Mouse (Mus musculus): ENCODE measurements at regions not wholly inside any gene's neighbourhood (a gene's known extent, or its start where the extent isn't known, plus 50 kb on each side); places are given as distances from the start of the nearest gene placed in this dataset.
A peak's percentile ranks its signal among the peaks of the same experiment; 100 is the strongest.

DNA sequence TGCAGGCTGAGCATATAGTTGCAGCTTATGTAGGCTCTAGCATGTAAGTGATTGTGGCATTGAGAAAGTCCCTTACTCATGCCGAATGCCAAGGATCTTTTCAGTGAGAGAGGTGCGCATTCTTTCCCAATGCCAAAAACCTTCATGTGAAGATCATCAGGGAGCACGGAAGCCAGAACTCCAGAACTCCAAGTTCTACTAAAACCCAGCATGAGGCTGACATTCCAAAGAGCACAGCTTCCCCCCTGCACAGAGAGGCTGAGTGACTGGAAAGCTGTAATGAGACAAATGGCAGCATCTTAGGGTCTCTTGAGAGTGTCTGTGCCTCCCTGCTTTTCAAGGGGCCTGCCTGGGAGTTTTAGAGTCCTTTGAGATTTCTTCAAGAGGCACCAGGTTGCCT lies 259.4 kb downstream of the Fzd1 start:
- DNase-seq (ENCODE audit: low spot score): no peak

GRCm38 (mm10) chr5:4496907-4497200 lies 261.0 kb downstream of the Fzd1 start:
- DNase-seq (ENCODE audit: low spot score): no peak

GRCm38 (mm10) chr5:4496132-4496906 lies 261.5 kb downstream of the Fzd1 start:
- DNase-seq (ENCODE audit: low spot score): peak; percentile 46

DNA sequence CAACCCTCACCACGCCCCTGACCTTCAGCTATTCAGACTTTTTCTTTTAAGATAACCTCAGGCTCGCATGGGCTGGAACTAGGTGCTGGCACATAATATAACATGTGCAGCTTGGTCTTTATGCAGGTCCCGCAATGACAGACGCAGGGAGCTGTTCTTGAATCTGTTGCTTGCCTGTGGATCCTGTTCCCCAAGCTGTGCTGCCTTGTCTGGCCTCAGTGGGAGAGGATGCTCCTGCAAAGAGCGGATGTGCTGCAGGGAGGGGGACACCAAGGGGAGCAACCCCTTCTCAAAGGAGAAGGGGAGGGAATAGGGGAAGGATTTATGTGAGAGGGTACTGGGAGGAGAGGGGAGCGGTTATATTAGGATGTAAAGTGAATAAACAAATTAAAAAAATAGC lies 262.4 kb downstream of the Fzd1 start:
- DNase-seq (ENCODE audit: low spot score): no peak

GRCm38 (mm10) chr5:4486391-4487132 lies 271.3 kb downstream of the Fzd1 start:
- DNase-seq (ENCODE audit: low spot score): no peak

GRCm38 (mm10) chr5:4485542-4486390 lies 272.1 kb downstream of the Fzd1 start:
- peak; percentile 43 for DNase-seq (ENCODE audit: low spot score)

- DNase-seq (ENCODE audit: low spot score): no peak
These were observed 273.1 kb downstream of the Fzd1 start for GRCm38 (mm10) chr5:4484780-4485179.

DNA sequence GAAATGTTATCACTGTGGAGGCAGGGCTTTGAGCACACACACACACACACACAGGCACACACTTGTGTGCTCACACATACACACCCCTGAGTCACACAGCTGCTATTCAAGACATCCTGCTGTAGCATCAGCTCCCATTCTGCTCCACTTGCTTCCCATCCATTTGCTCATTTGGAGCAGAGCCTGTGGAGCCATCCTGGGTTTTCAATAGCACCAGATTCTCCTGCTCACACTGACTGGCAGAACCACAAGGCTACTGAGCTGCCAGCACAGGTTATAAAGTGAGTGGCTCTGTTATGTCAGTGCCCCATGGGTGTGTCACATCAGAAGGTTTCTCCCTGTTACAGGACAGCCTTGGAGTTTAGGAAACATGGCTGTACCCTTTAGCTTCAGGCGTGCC lies 273.7 kb downstream of the Fzd1 start:
- DNase-seq (ENCODE audit: low spot score): no peak

DNA sequence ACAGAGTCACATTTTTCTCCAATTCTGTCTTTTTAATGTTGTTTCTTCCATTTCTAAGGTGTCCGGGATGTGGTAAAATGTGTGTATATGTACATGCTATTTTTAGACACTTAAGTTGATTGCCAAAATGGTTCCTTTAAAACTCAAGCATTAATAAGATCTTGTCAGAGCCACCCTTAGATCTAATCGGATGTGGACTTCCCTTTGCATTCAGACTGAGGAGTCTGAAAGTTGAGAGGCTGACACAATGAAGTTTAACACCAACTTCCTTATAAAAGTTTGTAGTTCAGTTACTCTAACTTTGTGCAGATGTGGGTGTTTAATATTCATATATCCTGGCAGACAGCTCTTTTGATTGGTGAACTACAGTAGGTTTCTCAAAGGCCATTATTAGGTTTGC lies 282.1 kb downstream of the Mterf1b start:
- DNase-seq (ENCODE audit: low spot score): no peak

All from adipocyte (in vitro differentiated cells).